Mouse (Mus musculus) neutrophil, adult 5-6 weeks (primary cell): Measurements from ENCODE around the gene Sod3. TPM values are rescaled to one million over a fixed set of nuclear protein-coding genes. Genes with fewer than 3 reads are reported as not detected.

Experiments used
- ATAC-seq: fragments of 151-379, 151-347 bp; 2 replicates; pipeline ENCODE4 v1.8.0; 2017; ENCODE audit warnings: mild to moderate bottlenecking, moderate TSS enrichment; ENCODE audit not compliant: insufficient number of reproducible peaks, poor library complexity, low FRiP score, severe bottlenecking; ENCODE audit errors: extremely low read depth
- total RNA-seq: library from RNA; stranded (forward); fragments of 200-1000 nt; gene quantifications from 2 replicates; pipeline ENCODE4 v1.2.3, GENCODE M21; 2017

The Sod3 gene
- not detected in 2 replicates for total RNA-seq

- no peak for ATAC-seq
These were observed at the start of gene Sod3 for GRCm38 (mm10) chr5:52363468-52364150. Sod3 (plus strand) TSS chr5:52363791.

- ATAC-seq: no peak
These were observed 46.7 kb upstream of the Sod3 start for GRCm38 (mm10) chr5:52316926-52317325.

- ATAC-seq: no peak
These were observed 44.1 kb upstream of the Sod3 start for GRCm38 (mm10) chr5:52319499-52319898.

- ATAC-seq: no peak
These were observed 31.5 kb upstream of the Sod3 start for GRCm38 (mm10) chr5:52332120-52332519.

GRCm38 (mm10) chr5:52335590-52335989, 28.0 kb upstream of the Sod3 start:
- ATAC-seq: no peak

GRCm38 (mm10) chr5:52339134-52339533, 24.5 kb upstream of the Sod3 start:
- ATAC-seq: no peak

GRCm38 (mm10) chr5:52346890-52347289, 16.7 kb upstream of the Sod3 start:
- ATAC-seq: no peak

- no peak for ATAC-seq
These were observed 13.1 kb upstream of the Sod3 start for GRCm38 (mm10) chr5:52350451-52350850.

GRCm38 (mm10) chr5:52351561-52351960, 12.0 kb upstream of the Sod3 start:
- ATAC-seq: no peak

- ATAC-seq: no peak
These were observed 10.9 kb upstream of the Sod3 start for GRCm38 (mm10) chr5:52352730-52353129.

GRCm38 (mm10) chr5:52354441-52354840, 9.2 kb upstream of the Sod3 start:
- ATAC-seq: no peak

- ATAC-seq: no peak
These were observed 8.0 kb upstream of the Sod3 start for GRCm38 (mm10) chr5:52355612-52356011.

- no peak for ATAC-seq
These were observed 6.3 kb upstream of the Sod3 start for GRCm38 (mm10) chr5:52357175-52357754.

- ATAC-seq: no peak
These were observed 5.5 kb upstream of the Sod3 start for GRCm38 (mm10) chr5:52358120-52358519.

- ATAC-seq: no peak
These were observed 3.1 kb upstream of the Sod3 start for GRCm38 (mm10) chr5:52360286-52361049.

- ATAC-seq: no peak
These were observed 669 bp upstream of the Sod3 start for GRCm38 (mm10) chr5:52362776-52363467.

GRCm38 (mm10) chr5:52364521-52364920, 930 bp downstream of the Sod3 start:
- ATAC-seq: no peak

- no peak for ATAC-seq
These were observed 2.3 kb downstream of the Sod3 start for GRCm38 (mm10) chr5:52365930-52366329.

GRCm38 (mm10) chr5:52366661-52367060, 3.1 kb downstream of the Sod3 start:
- ATAC-seq: no peak
